Mouse (Mus musculus) MEL (cell line): ENCODE results near the gene Il11ra1. TPM values are rescaled to one million over a fixed set of nuclear protein-coding genes. Genes with fewer than 3 reads are reported as not detected.
A peak's percentile ranks its signal among the peaks of the same experiment; 100 is the strongest.

Experiments
- DNase-seq: peaks from one replicate; pipeline ENCODE4 v3.0.0; 2011; ENCODE audit warnings: low read depth, low spot score
- H3K27ac ChIP-seq: 2 replicates; pipeline ENCODE4 v1.5.1; 2012; ENCODE audit warnings: low read depth, mild to moderate bottlenecking, control low read depth, low read length, moderate library complexity; ENCODE audit not compliant: control insufficient read depth
- H3K27me3 ChIP-seq, 2 experiments: fragments of 150-350 bp in 1 of 2; sonication (generic) in 1 of 2; 2 replicates each; pipeline ENCODE4 v1.6.1; 2012; ENCODE audit warnings: low read length in 2 of 2, mild to moderate bottlenecking in 2 of 2, improper control_type of control experiment in 1 of 2, moderate library complexity in 1 of 2; ENCODE audit not compliant: insufficient read depth in 2 of 2, control insufficient read depth in 1 of 2
- H3K36me3 ChIP-seq, 2 experiments: 2 replicates each; pipeline ENCODE4 v1.6.1; 2012 to 2014; ENCODE audit warnings: low read length in 2 of 2, improper control_type of control experiment in 1 of 2, inconsistent platforms in 1 of 2, mild to moderate bottlenecking in 1 of 2; ENCODE audit not compliant: insufficient read depth in 2 of 2, control insufficient read depth in 1 of 2
- H3K4me1 ChIP-seq, 2 experiments: fragments of 150-350 bp in 1 of 2; sonication (generic) in 1 of 2; 2 replicates each; pipeline ENCODE4 v1.6.1; 2012; ENCODE audit warnings: low read length in 2 of 2, improper control_type of control experiment in 1 of 2, mild to moderate bottlenecking in 1 of 2; ENCODE audit not compliant: insufficient read depth in 2 of 2, control insufficient read depth in 1 of 2
- H3K4me3 ChIP-seq, 2 experiments: fragments of 150-350 bp in 1 of 2; sonication (generic) in 1 of 2; 2 replicates each; pipeline ENCODE4 v1.5.1; 2012; ENCODE audit warnings: low read depth in 2 of 2, low read length in 2 of 2, mild to moderate bottlenecking in 2 of 2, moderate library complexity in 2 of 2, control low read depth in 1 of 2, improper control_type of control experiment in 1 of 2; ENCODE audit not compliant: control insufficient read depth in 1 of 2, insufficient read depth in 1 of 2
- H3K79me2 ChIP-seq: 2 replicates; pipeline ENCODE4 v1.6.1; 2012; ENCODE audit warnings: mild to moderate bottlenecking, low read length, moderate library complexity; ENCODE audit not compliant: control insufficient read depth, poor library complexity, insufficient read depth
- H3K9ac ChIP-seq: 2 replicates; pipeline ENCODE4 v1.6.1; 2012; ENCODE audit warnings: low read depth, mild to moderate bottlenecking, control low read depth, low read length, moderate library complexity; ENCODE audit not compliant: control insufficient read depth, poor library complexity, severe bottlenecking
- H3K9me3 ChIP-seq: fragments of 150-350 bp; sonication (generic); replicated peaks from 2 replicates; pipeline ENCODE4 v1.6.1; 2012; ENCODE audit warnings: mild to moderate bottlenecking, low read length, improper control_type of control experiment, moderate library complexity; ENCODE audit not compliant: insufficient read depth
- CHD2 ChIP-seq: IDR thresholded peaks from 2 replicates; pipeline ENCODE4 v1.6.1; 2011; ENCODE audit warnings: low read length, improper control_type of control experiment
- CTCF ChIP-seq, 3 experiments: IDR thresholded peaks in 2 of 3; conservative IDR thresholded peaks in 1 of 3; 2 replicates each; pipeline ENCODE4 v1.5.1; 2011 to 2012; ENCODE audit warnings: low read length in 3 of 3, low read depth in 2 of 3, mild to moderate bottlenecking in 2 of 3, improper control_type of control experiment in 1 of 3, inconsistent platforms in 1 of 3, mixed read lengths in 1 of 3, moderate library complexity in 1 of 3; ENCODE audit not compliant: control insufficient read depth in 1 of 3, insufficient read depth in 1 of 3, poor library complexity in 1 of 3, severe bottlenecking in 1 of 3
- E2F4 ChIP-seq: IDR thresholded peaks from 2 replicates; pipeline ENCODE4 v1.6.1; 2011; ENCODE audit warnings: low read depth, low read length, improper control_type of control experiment, borderline replicate concordance
- EP300 ChIP-seq, 2 experiments: IDR thresholded peaks; 2 replicates each; pipeline ENCODE4 v1.6.1; 2011; ENCODE audit warnings: improper control_type of control experiment in 2 of 2, low read length in 2 of 2, low read depth in 1 of 2, mild to moderate bottlenecking in 1 of 2
- ETS1 ChIP-seq: IDR thresholded peaks from 2 replicates; pipeline ENCODE4 v1.6.1; 2012; ENCODE audit warnings: low read depth, mild to moderate bottlenecking, inconsistent platforms, low read length, improper control_type of control experiment, moderate library complexity
- GABPA ChIP-seq: IDR thresholded peaks from 2 replicates; pipeline ENCODE4 v1.6.1; 2012; ENCODE audit warnings: low read depth, mild to moderate bottlenecking, inconsistent platforms, low read length, improper control_type of control experiment, moderate library complexity
- GATA1 ChIP-seq: IDR thresholded peaks from 2 replicates; pipeline ENCODE4 v1.6.1; 2011; ENCODE audit warnings: low read depth, low read length, improper control_type of control experiment
- HCFC1 ChIP-seq: IDR thresholded peaks from 2 replicates; pipeline ENCODE4 v1.6.1; 2012; ENCODE audit warnings: low read depth, mild to moderate bottlenecking, inconsistent platforms, low read length, improper control_type of control experiment, moderate library complexity
- JUND ChIP-seq: IDR thresholded peaks from 2 replicates; pipeline ENCODE4 v1.6.1; 2011; ENCODE audit warnings: low read depth, mild to moderate bottlenecking, improper control_type of control experiment, low read length
- KAT2A ChIP-seq: conservative IDR thresholded peaks from 2 replicates; pipeline ENCODE4 v1.6.1; 2012; ENCODE audit warnings: low read depth, low read length, improper control_type of control experiment, inconsistent platforms
- MAZ ChIP-seq: IDR thresholded peaks from 2 replicates; pipeline ENCODE4 v1.6.1; 2012; ENCODE audit warnings: low read depth, mild to moderate bottlenecking, inconsistent platforms, low read length, improper control_type of control experiment
- MEF2A ChIP-seq: IDR thresholded peaks from 2 replicates; pipeline ENCODE4 v1.6.1; 2014; ENCODE audit warnings: low read depth, mild to moderate bottlenecking, inconsistent platforms, low read length, improper control_type of control experiment; ENCODE audit not compliant: poor library complexity, insufficient replicate concordance, severe bottlenecking; ENCODE audit errors: extremely low read depth
- MXI1 ChIP-seq: IDR thresholded peaks from 2 replicates; pipeline ENCODE4 v1.6.1; 2011; ENCODE audit warnings: mild to moderate bottlenecking, low read depth, low read length, improper control_type of control experiment
- MYC ChIP-seq: IDR thresholded peaks from 2 replicates; pipeline ENCODE4 v1.6.1; 2011; ENCODE audit warnings: low read depth, mild to moderate bottlenecking, low read length, improper control_type of control experiment, moderate library complexity
- NRF1 ChIP-seq: IDR thresholded peaks from 2 replicates; pipeline ENCODE4 v1.6.1; 2014; ENCODE audit warnings: low read depth, mild to moderate bottlenecking, inconsistent platforms, low read length, improper control_type of control experiment, moderate library complexity; ENCODE audit not compliant: poor library complexity, insufficient read depth, severe bottlenecking
- POLR2A ChIP-seq, 2 experiments: IDR thresholded peaks; 2 replicates each; pipeline ENCODE4 v1.6.1; 2011 to 2012; ENCODE audit warnings: low read length in 2 of 2, mild to moderate bottlenecking in 2 of 2, control low read depth in 1 of 2, improper control_type of control experiment in 1 of 2, low read depth in 1 of 2, moderate library complexity in 1 of 2; ENCODE audit not compliant: control insufficient read depth in 1 of 2, insufficient read depth in 1 of 2, poor library complexity in 1 of 2
- POLR2AphosphoS2 ChIP-seq: IDR thresholded peaks from 2 replicates; pipeline ENCODE4 v1.6.1; 2011; ENCODE audit warnings: low read length, improper control_type of control experiment
- RAD21 ChIP-seq: IDR thresholded peaks from 2 replicates; pipeline ENCODE4 v1.6.1; 2011; ENCODE audit warnings: mild to moderate bottlenecking, low read depth, low read length, improper control_type of control experiment
- RCOR1 ChIP-seq: IDR thresholded peaks from 2 replicates; pipeline ENCODE4 v1.6.1; 2012; ENCODE audit warnings: low read depth, mild to moderate bottlenecking, inconsistent platforms, low read length, improper control_type of control experiment
- SIN3A ChIP-seq: IDR thresholded peaks from 2 replicates; pipeline ENCODE4 v1.6.1; 2012; ENCODE audit warnings: low read length, improper control_type of control experiment, inconsistent platforms
- SMC3 ChIP-seq: IDR thresholded peaks from 2 replicates; pipeline ENCODE4 v1.6.1; 2011; ENCODE audit warnings: low read depth, low read length, improper control_type of control experiment
- TAL1 ChIP-seq: IDR thresholded peaks from 2 replicates; pipeline ENCODE4 v1.6.1; 2012; ENCODE audit warnings: mild to moderate bottlenecking, inconsistent platforms, low read length, moderate library complexity, mixed read lengths
- UBTF ChIP-seq: IDR thresholded peaks from 2 replicates; pipeline ENCODE4 v1.6.1; 2012; ENCODE audit warnings: low read depth, mild to moderate bottlenecking, inconsistent platforms, low read length, improper control_type of control experiment, moderate library complexity, borderline replicate concordance; ENCODE audit not compliant: insufficient read depth
- USF1 ChIP-seq: IDR thresholded peaks from 2 replicates; pipeline ENCODE4 v1.6.1; 2014; ENCODE audit warnings: low read depth, mild to moderate bottlenecking, inconsistent platforms, low read length, improper control_type of control experiment, moderate library complexity
- USF2 ChIP-seq, 2 experiments: IDR thresholded peaks; 2 replicates each; pipeline ENCODE4 v1.6.1; 2011 to 2012; ENCODE audit warnings: improper control_type of control experiment in 2 of 2, low read length in 2 of 2, borderline replicate concordance in 1 of 2, inconsistent platforms in 1 of 2, low read depth in 1 of 2, mild to moderate bottlenecking in 1 of 2; ENCODE audit not compliant: insufficient read depth in 1 of 2
- ZC3H11A ChIP-seq: IDR thresholded peaks from 2 replicates; pipeline ENCODE4 v1.6.1; 2012; ENCODE audit warnings: low read depth, mild to moderate bottlenecking, inconsistent platforms, low read length, improper control_type of control experiment
- ZKSCAN1 ChIP-seq: IDR thresholded peaks from 2 replicates; pipeline ENCODE4 v1.6.1; 2012; ENCODE audit warnings: low read depth, mild to moderate bottlenecking, inconsistent platforms, low read length, improper control_type of control experiment, moderate library complexity
- ZMIZ1 ChIP-seq: IDR thresholded peaks from 2 replicates; pipeline ENCODE4 v1.6.1; 2012; ENCODE audit warnings: low read depth, mild to moderate bottlenecking, inconsistent platforms, low read length, improper control_type of control experiment, moderate library complexity
- ZNF384 ChIP-seq: IDR thresholded peaks from 2 replicates; pipeline ENCODE4 v1.6.1; 2012; ENCODE audit warnings: low read depth, mild to moderate bottlenecking, inconsistent platforms, low read length, improper control_type of control experiment
- polyA plus RNA-seq, 2 experiments: library from polyadenylated mRNA; stranded (reverse) in 1 of 2; unstranded in 1 of 2; fragments of >175 nt in 1 of 2; fragments of >200 nt in 1 of 2; gene quantifications; 2 replicates each; pipeline versions ENCODE4 v1.2.1 to v1.2.4; 2012; ENCODE audit warnings: low replicate concordance in 2 of 2, low read depth in 1 of 2; ENCODE audit not compliant: insufficient read length in 2 of 2, insufficient read depth in 1 of 2, missing spikeins in 1 of 2
- total RNA-seq: library from RNA; depleted of rRNA; stranded (reverse); fragments of 300-350 nt; gene quantifications from 2 replicates; pipeline ENCODE4 v1.2.3, GENCODE M21; 2012

The Il11ra1 gene
- total and polyA plus RNA-seq, 3 experiments = 44.4 to 66.7 TPM; not detected in 1

- no peaks in the 10 kb centered on the region for H3K79me2 ChIP-seq
- H3K9me3 ChIP-seq = no peaks in the 10 kb centered on the region
- no peaks in the 10 kb centered on the region for H3K36me3 ChIP-seq
- DNase-seq = no peak
- no peak overlapping the region for H3K4me3 ChIP-seq
- H3K9ac ChIP-seq = no peak overlapping the region
- TF ChIP-seq CHD2 (no peak), ZKSCAN1 (no peak), UBTF (no peak), NRF1 (no peak), SMC3 (no peak), MXI1 (no peak), CTCF (IDR thresholded peaks at IDR 0.05 in 2 of 3, conservative IDR thresholded peaks at IDR 0.05 in 1 of 3; ENCODE audit: control insufficient read depth in 1 of 3, insufficient read depth in 1 of 3, low read depth in 2 of 3, low read length in 3 of 3, poor library complexity in 1 of 3, severe bottlenecking in 1 of 3) (peak in 2 of 3 experiments; percentile 35 to 53; a peak in 5 of 6 replicates)
- TF ChIP-seq, all 39 proteins: peak for 1
- no peaks in the 10 kb centered on the region for H3K4me1 ChIP-seq
- no peaks in the 10 kb centered on the region for H3K27me3 ChIP-seq
- H3K27ac ChIP-seq = no peak overlapping the region
These were observed 6.3 kb downstream of the Il11ra1 start for GRCm38 (mm10) chr4:41705922-41706754.

GRCm38 (mm10) chr4:41707011-41707535, 7.3 kb downstream of the Il11ra1 start:
- no peak overlapping the region for H3K9ac ChIP-seq
- H3K4me3 ChIP-seq = no peak overlapping the region
- H3K27me3 ChIP-seq = no peaks in the 10 kb centered on the region
- H3K9me3 ChIP-seq = no peaks in the 10 kb centered on the region
- peak; percentile 76 for DNase-seq
- H3K27ac ChIP-seq = no peak overlapping the region
- H3K4me1 ChIP-seq = peaks cover 0 to 4% of the 10 kb centered on the region in 2 experiments; a peak in 1 of 4 replicates
- peaks cover 4% of the 10 kb centered on the region for H3K79me2 ChIP-seq
- H3K36me3 ChIP-seq = no peaks in the 10 kb centered on the region; a peak in 1 of 4 replicates
- TF ChIP-seq MYC (no peak), USF2 (IDR thresholded peaks at IDR 0.05; ENCODE audit: borderline replicate concordance in 1 of 2, insufficient read depth in 1 of 2, low read depth in 1 of 2, low read length in 2 of 2) (no peak), ETS1 (no peak), EP300 (IDR thresholded peaks at IDR 0.05; ENCODE audit: low read depth in 1 of 2, low read length in 2 of 2) (no peak), ZKSCAN1 (no peak), UBTF (no peak), RAD21 (peak; percentile 49), MEF2A (no peak), CHD2 (no peak), GABPA (no peak), TAL1 (no peak), POLR2AphosphoS2 (no peak), SMC3 (peak; percentile 73), ZC3H11A (peak; percentile 39), POLR2A (IDR thresholded peaks at IDR 0.05; ENCODE audit: control insufficient read depth in 1 of 2, insufficient read depth in 1 of 2, low read depth in 1 of 2, low read length in 2 of 2, poor library complexity in 1 of 2) (no peak), MAZ (no peak), E2F4 (no peak), RCOR1 (no peak), GATA1 (no peak), JUND (no peak), HCFC1 (no peak), ZNF384 (no peak), USF1 (no peak), ZMIZ1 (no peak), SIN3A (no peak), KAT2A (no peak)
